Mouse (Mus musculus): ENCODE measurements around the gene Tecr. TPM values are rescaled to one million over a fixed set of nuclear protein-coding genes. Genes with fewer than 3 reads are reported as not detected.

Tecr gene
- polyA plus RNA-seq, 1 experiment from 2014 or later = 509 TPM

- WGBS = 46% methylated on average over 15 of the region's 15 CpGs
- peak; percentile 2 for ATAC-seq (ENCODE audit: low read depth)
- H3K4me3 ChIP-seq (ENCODE audit: low read length) = peak overlapping the region; percentile 44
Observed at GRCm38 (mm10) chr8:83621691-83622388, 14.1 kb upstream of the Tecr start.

GRCm38 (mm10) chr8:83619568-83620285 lies 12.0 kb upstream of the Tecr start:
- ATAC-seq (ENCODE audit: low read depth) = peak; percentile 39; the same call in 1 of the 2 replicates
- Histone ChIP-seq H3K27me3 (ENCODE audit: control insufficient read depth, insufficient read depth, low read depth, low read length) (no peaks in the 10 kb centered on the region), H3K27ac (ENCODE audit: low read length) (peak overlapping the region; percentile 33; the same call in 1 of the 2 replicates), H3K4me2 (ENCODE audit: low read depth, low read length) (no peak overlapping the region), H3K36me3 (ENCODE audit: control insufficient read depth, insufficient read depth, low read length) (no peaks in the 10 kb centered on the region), H3K9ac (ENCODE audit: low read length) (no peak overlapping the region), H3K4me3 (ENCODE audit: low read length) (no peak overlapping the region), H3K4me1 (replicated peaks; ENCODE audit: control insufficient read depth, insufficient read depth, low read length) (peaks cover 7% of the 10 kb centered on the region; the same call in 1 of the 2 replicates), H3K9me3 (ENCODE audit: control insufficient read depth, low read length) (no peaks in the 10 kb centered on the region; the same call in 1 of the 2 replicates)
- 72% methylated on average over 9 of the region's 9 CpGs for WGBS

More at GRCm38 (mm10) chr8:83621691-83622388, 14.1 kb upstream of the Tecr start:
- H3K4me2 ChIP-seq (ENCODE audit: low read depth, low read length) = peak overlapping the region; percentile 67
- no peaks in the 10 kb centered on the region; the same call in 1 of the 2 replicates for H3K9me3 ChIP-seq (ENCODE audit: control insufficient read depth, low read length)
- no peak overlapping the region for H3K27ac ChIP-seq (ENCODE audit: low read length)
- peaks cover 7% of the 10 kb centered on the region; the same call in 1 of the 2 replicates for H3K4me1 ChIP-seq (replicated peaks; ENCODE audit: control insufficient read depth, insufficient read depth, low read length)
- H3K9ac ChIP-seq (ENCODE audit: low read length) = peak overlapping the region; percentile 60
- no peaks in the 10 kb centered on the region for H3K27me3 ChIP-seq (ENCODE audit: control insufficient read depth, insufficient read depth, low read depth, low read length)
- no peaks in the 10 kb centered on the region for H3K36me3 ChIP-seq (ENCODE audit: control insufficient read depth, insufficient read depth, low read length)

DNA sequence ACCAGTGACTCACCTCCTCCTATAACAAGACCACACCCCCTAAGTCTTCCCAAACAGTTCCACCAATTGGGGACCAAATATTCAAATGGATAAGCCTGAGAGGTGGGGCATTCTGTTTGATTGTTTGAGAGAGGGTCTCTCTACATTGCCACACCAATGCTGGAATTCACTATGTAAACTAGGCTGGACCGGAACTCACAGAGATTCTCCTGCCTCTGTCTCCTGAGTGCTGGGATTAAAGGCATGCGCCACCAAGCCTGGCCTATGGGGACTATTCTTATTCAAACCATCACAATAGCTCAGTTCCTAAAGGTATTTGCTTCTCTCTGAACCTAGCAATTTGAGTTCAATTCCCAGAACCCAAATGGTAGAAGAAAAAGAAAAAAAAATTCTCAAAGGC lies 10.8 kb upstream of the Tecr start:
- no peak overlapping the region for H3K9ac ChIP-seq (ENCODE audit: low read length)
- no peaks in the 10 kb centered on the region; the same call in 1 of the 2 replicates for H3K36me3 ChIP-seq (ENCODE audit: control insufficient read depth, insufficient read depth, low read length)
- H3K27me3 ChIP-seq (ENCODE audit: control insufficient read depth, insufficient read depth, low read depth, low read length) = no peaks in the 10 kb centered on the region
- H3K4me2 ChIP-seq (ENCODE audit: low read depth, low read length) = no peak overlapping the region
- no peak overlapping the region for H3K27ac ChIP-seq (ENCODE audit: low read length)
- no peaks in the 10 kb centered on the region; the same call in 1 of the 2 replicates for H3K9me3 ChIP-seq (ENCODE audit: control insufficient read depth, low read length)
- H3K4me1 ChIP-seq (replicated peaks; ENCODE audit: control insufficient read depth, insufficient read depth, low read length) = peaks cover 7% of the 10 kb centered on the region; the same call in 1 of the 2 replicates
- ATAC-seq (ENCODE audit: low read depth) = no peak
- 92% methylated on average over 2 of the region's 2 CpGs for WGBS
- H3K4me3 ChIP-seq (ENCODE audit: low read length) = no peak overlapping the region

DNA sequence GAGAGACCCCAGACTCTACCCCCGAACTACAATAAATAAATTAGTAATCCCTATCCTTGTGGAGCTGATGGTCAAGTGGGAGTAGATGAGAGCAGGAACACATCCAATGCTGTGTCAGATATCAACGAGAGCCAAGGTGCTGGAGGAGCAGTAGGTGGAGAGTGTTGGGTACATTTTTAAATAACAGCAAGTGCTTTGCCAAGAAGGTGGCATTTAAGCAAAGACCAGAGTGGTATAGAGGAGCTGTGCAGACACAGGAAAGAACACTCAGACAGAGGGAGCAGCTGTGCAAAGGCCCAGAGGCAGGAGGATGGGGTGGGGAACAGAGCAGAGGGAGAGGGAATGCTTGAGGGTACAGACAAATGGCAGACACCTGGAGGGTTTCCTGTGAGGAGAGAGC lies 9.3 kb upstream of the Tecr start:
- H3K4me1 ChIP-seq (replicated peaks; ENCODE audit: control insufficient read depth, insufficient read depth, low read length) = 0 out of 2 replicates have a peak, but pooled peaks cover 1% of the 10 kb centered on the region
- 71% methylated on average over 2 of the region's 2 CpGs for WGBS

GRCm38 (mm10) chr8:83616625-83617024 lies 8.9 kb upstream of the Tecr start:
- H3K9ac ChIP-seq (ENCODE audit: low read length) = no peak overlapping the region
- no peaks in the 10 kb centered on the region; the same call in 1 of the 2 replicates for H3K9me3 ChIP-seq (ENCODE audit: control insufficient read depth, low read length)
- no peak overlapping the region for H3K4me2 ChIP-seq (ENCODE audit: low read depth, low read length)
- H3K36me3 ChIP-seq (ENCODE audit: control insufficient read depth, insufficient read depth, low read length) = peaks cover 12% of the 10 kb centered on the region
- no peaks in the 10 kb centered on the region for H3K4me1 ChIP-seq (replicated peaks; ENCODE audit: control insufficient read depth, insufficient read depth, low read length)
- no peak for ATAC-seq (ENCODE audit: low read depth)
- no peaks in the 10 kb centered on the region for H3K27me3 ChIP-seq (ENCODE audit: control insufficient read depth, insufficient read depth, low read depth, low read length)
- H3K27ac ChIP-seq (ENCODE audit: low read length) = no peak overlapping the region
- H3K4me3 ChIP-seq (ENCODE audit: low read length) = no peak overlapping the region

More for the DNA sequence above, 9.3 kb upstream of the Tecr start:
- ATAC-seq (ENCODE audit: low read depth) = no peak
- Histone ChIP-seq H3K4me3 (ENCODE audit: low read length) (no peak overlapping the region), H3K36me3 (ENCODE audit: control insufficient read depth, insufficient read depth, low read length) (peaks cover 7% of the 10 kb centered on the region), H3K9ac (ENCODE audit: low read length) (no peak overlapping the region), H3K9me3 (ENCODE audit: control insufficient read depth, low read length) (no peaks in the 10 kb centered on the region; the same call in 1 of the 2 replicates), H3K27me3 (ENCODE audit: control insufficient read depth, insufficient read depth, low read depth, low read length) (no peaks in the 10 kb centered on the region), H3K27ac (ENCODE audit: low read length) (no peak overlapping the region), H3K4me2 (ENCODE audit: low read depth, low read length) (no peak overlapping the region)

- no peaks in the 10 kb centered on the region for H3K27me3 ChIP-seq (ENCODE audit: control insufficient read depth, insufficient read depth, low read depth, low read length)
- 93% methylated on average over 4 of the region's 4 CpGs for WGBS
Observed at GRCm38 (mm10) chr8:83613695-83614094, 5.9 kb upstream of the Tecr start.

DNA sequence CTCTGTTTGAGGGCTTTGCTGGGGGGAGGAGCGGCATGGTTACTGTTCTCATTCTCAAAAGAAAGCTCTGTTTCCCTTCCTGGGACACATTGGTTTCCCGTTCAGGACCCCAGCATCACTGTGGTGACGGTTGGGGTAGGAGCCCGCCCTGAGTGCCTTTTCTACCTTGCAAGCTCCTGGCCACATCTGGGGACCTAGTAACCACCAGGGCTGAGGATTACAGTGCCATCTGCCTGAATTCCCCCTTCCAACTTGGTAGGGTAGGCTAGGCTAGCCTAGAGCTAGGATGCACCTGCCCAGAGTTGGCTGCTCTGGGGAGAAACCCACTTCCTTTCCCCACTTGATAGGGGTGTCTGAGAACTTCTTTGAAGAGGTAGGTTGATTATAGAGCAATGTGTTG lies 4.2 kb upstream of the Tecr start:
- Histone ChIP-seq H3K4me2 (ENCODE audit: low read depth, low read length) (no peak overlapping the region), H3K4me1 (replicated peaks; ENCODE audit: control insufficient read depth, insufficient read depth, low read length) (peaks cover 11% of the 10 kb centered on the region), H3K27me3 (ENCODE audit: control insufficient read depth, insufficient read depth, low read depth, low read length) (no peaks in the 10 kb centered on the region), H3K4me3 (ENCODE audit: low read length) (no peak overlapping the region), H3K9ac (ENCODE audit: low read length) (no peak overlapping the region), H3K36me3 (ENCODE audit: control insufficient read depth, insufficient read depth, low read length) (peaks cover 26% of the 10 kb centered on the region), H3K27ac (ENCODE audit: low read length) (no peak overlapping the region), H3K9me3 (ENCODE audit: control insufficient read depth, low read length) (no peaks in the 10 kb centered on the region)
- WGBS = 93% methylated on average over 4 of the region's 4 CpGs
- ATAC-seq (ENCODE audit: low read depth) = no peak

More at GRCm38 (mm10) chr8:83613695-83614094, 5.9 kb upstream of the Tecr start:
- H3K4me1 ChIP-seq (replicated peaks; ENCODE audit: control insufficient read depth, insufficient read depth, low read length) = peaks cover 8% of the 10 kb centered on the region
- no peak overlapping the region for H3K4me2 ChIP-seq (ENCODE audit: low read depth, low read length)
- H3K36me3 ChIP-seq (ENCODE audit: control insufficient read depth, insufficient read depth, low read length) = peaks cover 26% of the 10 kb centered on the region
- no peak overlapping the region for H3K9ac ChIP-seq (ENCODE audit: low read length)
- H3K4me3 ChIP-seq (ENCODE audit: low read length) = no peak overlapping the region
- no peak overlapping the region for H3K27ac ChIP-seq (ENCODE audit: low read length)
- no peak for ATAC-seq (ENCODE audit: low read depth)
- H3K9me3 ChIP-seq (ENCODE audit: control insufficient read depth, low read length) = no peaks in the 10 kb centered on the region; the same call in 1 of the 2 replicates

GRCm38 (mm10) chr8:83609547-83610180 lies 1.9 kb upstream of the Tecr start:
- no peak overlapping the region for H3K27ac ChIP-seq (ENCODE audit: low read length)
- peak overlapping the region; percentile 80 for H3K9ac ChIP-seq (ENCODE audit: low read length)
- H3K9me3 ChIP-seq (ENCODE audit: control insufficient read depth, low read length) = no peaks in the 10 kb centered on the region
- WGBS = 86% methylated on average over 10 of the region's 10 CpGs
- H3K4me2 ChIP-seq (ENCODE audit: low read depth, low read length) = peak overlapping the region; percentile 57
- H3K4me1 ChIP-seq (replicated peaks; ENCODE audit: control insufficient read depth, insufficient read depth, low read length) = peaks cover 11% of the 10 kb centered on the region
- H3K36me3 ChIP-seq (ENCODE audit: control insufficient read depth, insufficient read depth, low read length) = peaks cover 26% of the 10 kb centered on the region
- ATAC-seq (ENCODE audit: low read depth) = no peak
- H3K27me3 ChIP-seq (ENCODE audit: control insufficient read depth, insufficient read depth, low read depth, low read length) = no peaks in the 10 kb centered on the region
- peak overlapping the region; percentile 61 for H3K4me3 ChIP-seq (ENCODE audit: low read length)

- no peak for ATAC-seq (ENCODE audit: low read depth)
- 18% methylated on average over 9 of the region's 9 CpGs for WGBS
Observed at GRCm38 (mm10) chr8:83609086-83609485, 1.3 kb upstream of the Tecr start.

More at GRCm38 (mm10) chr8:83609086-83609485, 1.3 kb upstream of the Tecr start:
- Histone ChIP-seq H3K9me3 (ENCODE audit: control insufficient read depth, low read length) (no peaks in the 10 kb centered on the region), H3K27ac (ENCODE audit: low read length) (no peak overlapping the region), H3K27me3 (ENCODE audit: control insufficient read depth, insufficient read depth, low read depth, low read length) (no peaks in the 10 kb centered on the region), H3K4me3 (ENCODE audit: low read length) (peak overlapping the region; percentile 61), H3K4me1 (replicated peaks; ENCODE audit: control insufficient read depth, insufficient read depth, low read length) (peaks cover 11% of the 10 kb centered on the region), H3K36me3 (ENCODE audit: control insufficient read depth, insufficient read depth, low read length) (peaks cover 26% of the 10 kb centered on the region), H3K4me2 (ENCODE audit: low read depth, low read length) (peak overlapping the region; percentile 57), H3K9ac (ENCODE audit: low read length) (peak overlapping the region; percentile 80)
